In genomic region chr15:77926921-77927320, GRCm38 (mm10) we compare ENCODE assay signal across 19 mouse cellular contexts. TPM values are rescaled to one million over a fixed set of nuclear protein-coding genes. Genes with fewer than 3 reads are reported as not detected.
DNase-seq lines count a peak whose midpoint lies in the region; ATAC-seq and TF ChIP-seq lines count a peak whose summit lies in the region.
"Had no signal": no experiment of that assay in that cellular context is flagged by ENCODE, and none has a peak within 500 bp of the region (broad histone marks: within the 10 kb centered on the region; RNA-seq: fewer than 3 reads in every experiment).

No protein-coding gene starts in this region.

- peak overlapping the region; percentile 75; the same call in 1 of the 2 replicates for H3K4me2 ChIP-seq in midbrain, embryonic 14.5 days (ENCODE audit: low read length)
- no peak overlapping the region for H3K4me2 ChIP-seq in midbrain, postnatal 0 days (ENCODE audit: low read depth, low read length, poor library complexity, severe bottlenecking)
- H3K4me2 ChIP-seq in liver, embryonic 13.5 days: peak overlapping the region; percentile 79

- peaks cover 58% of the 10 kb centered on the region for H3K36me3 ChIP-seq in erythroblast, embryonic 14.5 days (ENCODE audit: control insufficient read depth)
- peaks cover 46% of the 10 kb centered on the region for H3K36me3 ChIP-seq in midbrain, embryonic 14.5 days (ENCODE audit: control insufficient read depth, insufficient read depth, low read length)
- H3K36me3 ChIP-seq in midbrain, postnatal 0 days (ENCODE audit: insufficient read depth, low read length): peaks cover 39% of the 10 kb centered on the region
- peaks cover 58% of the 10 kb centered on the region for H3K36me3 ChIP-seq in liver, embryonic 13.5 days

- TF ChIP-seq CTCF in midbrain, postnatal 0 days (IDR thresholded peaks at IDR 0.05): no peak

- no peak for ATAC-seq in erythroblast, adult 5-6 weeks (replicated peaks; ENCODE audit: low FRiP score, poor library complexity, severe bottlenecking)
- no peak for ATAC-seq in midbrain, embryonic 14.5 days (ENCODE audit: low FRiP score, low TSS enrichment)
- ATAC-seq in midbrain, postnatal 0 days (ENCODE audit: low FRiP score): no peak
- ATAC-seq in liver, embryonic 13.5 days (ENCODE audit: low read depth): no peak
- ATAC-seq: intestine, embryonic 16.5 days; midbrain, embryonic 15.5 days had no signal

- H3K4me3 ChIP-seq in erythroblast, embryonic 14.5 days (replicated peaks): peak overlapping the region; percentile 78
- H3K4me3 ChIP-seq in midbrain, embryonic 14.5 days (replicated peaks; ENCODE audit: low read depth, low read length): no peak overlapping the region
- no peak overlapping the region for H3K4me3 ChIP-seq in midbrain, postnatal 0 days (ENCODE audit: low read depth, low read length)
- H3K4me3 ChIP-seq in liver, embryonic 13.5 days (replicated peaks): peak overlapping the region; percentile 88

- no peaks in the 10 kb centered on the region for H3K27me3 ChIP-seq in erythroblast, embryonic 14.5 days (ENCODE audit: control insufficient read depth)
- no peaks in the 10 kb centered on the region for H3K27me3 ChIP-seq in midbrain, embryonic 14.5 days (ENCODE audit: control insufficient read depth, insufficient read depth, low read length)
- H3K27me3 ChIP-seq in midbrain, postnatal 0 days (ENCODE audit: insufficient read depth, low read length): no peaks in the 10 kb centered on the region
- no peaks in the 10 kb centered on the region for H3K27me3 ChIP-seq in liver, embryonic 13.5 days
- H3K27me3 ChIP-seq: embryonic facial prominence, embryonic 13.5 days; limb, embryonic 15.5 days; midbrain, embryonic 15.5 days; stomach, embryonic 15.5 days had no signal

- WGBS in midbrain, embryonic 14.5 days: 95% methylated on average over 5 of the region's 5 CpGs
- 94% methylated on average over 5 of the region's 5 CpGs for WGBS in midbrain, postnatal 0 days
- WGBS in liver, embryonic 13.5 days (ENCODE audit: insufficient replicate concordance): 72% methylated on average over 5 of the region's 5 CpGs

- no peak for DNase-seq in midbrain, embryonic 14.5 days
- DNase-seq in midbrain, postnatal 0 days (ENCODE audit: low spot score): no peak
- DNase-seq in liver, embryonic 13.5 days: no peak
- no peak for DNase-seq in urinary bladder, postnatal 10 days (ENCODE audit: low spot score)
- DNase-seq in T-cell, adult 2 months (ENCODE audit: low spot score): no peak
- DNase-seq: B cell, adult 2 months; cerebellum, adult 9-11 months; heart, postnatal 14 days; lung, postnatal 10 days; thymus, adult 2 months had no signal

- no peak overlapping the region for H3K27ac ChIP-seq in midbrain, embryonic 14.5 days (replicated peaks; ENCODE audit: low read depth, low read length)
- H3K27ac ChIP-seq in midbrain, postnatal 0 days (ENCODE audit: low read depth, low read length): no peak overlapping the region
- no peak overlapping the region; the same call in 1 of the 2 replicates for H3K27ac ChIP-seq in liver, embryonic 13.5 days
- H3K27ac ChIP-seq: embryonic facial prominence, embryonic 13.5 days; hindbrain, embryonic 14.5 days; limb, embryonic 15.5 days; midbrain, embryonic 15.5 days; stomach, embryonic 15.5 days had no signal

- H3K4me1 ChIP-seq in erythroblast, embryonic 14.5 days (ENCODE audit: control insufficient read depth): peaks cover 64% of the 10 kb centered on the region
- peaks cover 17% of the 10 kb centered on the region for H3K4me1 ChIP-seq in midbrain, embryonic 14.5 days (ENCODE audit: control insufficient read depth, insufficient read depth, low read length)
- H3K4me1 ChIP-seq in midbrain, postnatal 0 days (ENCODE audit: insufficient read depth, low read length): peaks cover 11% of the 10 kb centered on the region
- H3K4me1 ChIP-seq in liver, embryonic 13.5 days (replicated peaks): peaks cover 59% of the 10 kb centered on the region

- H3K9me3 ChIP-seq in erythroblast, embryonic 14.5 days (ENCODE audit: control insufficient read depth, low read length): no peaks in the 10 kb centered on the region
- H3K9me3 ChIP-seq in midbrain, embryonic 14.5 days (ENCODE audit: control insufficient read depth, low read length): no peaks in the 10 kb centered on the region
- no peaks in the 10 kb centered on the region for H3K9me3 ChIP-seq in midbrain, postnatal 0 days (ENCODE audit: low read length)
- H3K9me3 ChIP-seq in liver, embryonic 13.5 days (replicated peaks): no peaks in the 10 kb centered on the region
- H3K9me3 ChIP-seq: embryonic facial prominence, embryonic 13.5 days; heart, embryonic 10.5 days; limb, embryonic 15.5 days; midbrain, embryonic 15.5 days; stomach, embryonic 15.5 days had no signal

- H3K9ac ChIP-seq in midbrain, embryonic 14.5 days (replicated peaks; ENCODE audit: low read length): no peak overlapping the region
- H3K9ac ChIP-seq in midbrain, postnatal 0 days (replicated peaks; ENCODE audit: low read length, poor library complexity, severe bottlenecking): no peak overlapping the region
- H3K9ac ChIP-seq in liver, embryonic 13.5 days: peak overlapping the region; percentile 85
- H3K9ac ChIP-seq: hindbrain, embryonic 14.5 days; midbrain, embryonic 15.5 days; stomach, embryonic 15.5 days had no signal

RNA-seq across cellular contexts. Expression of gene Txn2, which starts 1.9 kb away (rescaled TPM):
- polyA plus RNA-seq in erythroblast, embryonic 14.5 days (2012): 41.7 and 44.1 TPM in 2 replicates
- 63.7 and 67.4 TPM in 2 replicates for total RNA-seq in erythroblast, adult 5-6 weeks (2015; ENCODE audit: low replicate concordance)
- total RNA-seq in erythroblast, adult 5-6 weeks (2017; ENCODE audit: low replicate concordance): 16.9 and 29.4 TPM in 2 replicates
- 219 and 234 TPM in 2 replicates for polyA plus RNA-seq in midbrain, embryonic 14.5 days (2014; fragmentation: Nextera tagmentation; extraction: Ambion mirVana)
- 39.6 and 39.9 TPM in 2 replicates for total RNA-seq in midbrain, postnatal 0 days (2014; rRNA removed)
- polyA plus RNA-seq in midbrain, postnatal 0 days (2015; fragmentation: Nextera tagmentation; extraction: Ambion mirVana): 182 and 194 TPM in 2 replicates
- 235 and 238 TPM in 2 replicates for polyA plus RNA-seq in liver, embryonic 13.5 days (2015; fragmentation: Nextera tagmentation; extraction: Ambion mirVana)

RNA-seq across cellular contexts. Expression of gene Foxred2, which starts 29.6 kb away (rescaled TPM):
- 0.04 and 0.06 TPM in 2 replicates for polyA plus RNA-seq in erythroblast, embryonic 14.5 days (2012)
- total RNA-seq in erythroblast, adult 5-6 weeks (2015; ENCODE audit: low replicate concordance): 2.1 and 5.9 TPM in 2 replicates
- 2.5 and 4.7 TPM in 2 replicates for total RNA-seq in erythroblast, adult 5-6 weeks (2017; ENCODE audit: low replicate concordance)
- 9.2 and 9.4 TPM in 2 replicates for polyA plus RNA-seq in midbrain, embryonic 14.5 days (2014; fragmentation: Nextera tagmentation; extraction: Ambion mirVana)
- 23.9 and 31.0 TPM in 2 replicates for total RNA-seq in midbrain, postnatal 0 days (2014; rRNA removed)
- polyA plus RNA-seq in midbrain, postnatal 0 days (2015; fragmentation: Nextera tagmentation; extraction: Ambion mirVana): 10.3 and 11.2 TPM in 2 replicates
- polyA plus RNA-seq in liver, embryonic 13.5 days (2015; fragmentation: Nextera tagmentation; extraction: Ambion mirVana): 1.0 and 1.1 TPM in 2 replicates

RNA-seq across cellular contexts. Expression of gene Eif3d, which starts 43.7 kb away (rescaled TPM):
- polyA plus RNA-seq in erythroblast, embryonic 14.5 days (2012): 8.2 and 8.3 TPM in 2 replicates
- 41.5 and 85.3 TPM in 2 replicates for total RNA-seq in erythroblast, adult 5-6 weeks (2015; ENCODE audit: low replicate concordance)
- 47.5 and 50.3 TPM in 2 replicates for total RNA-seq in erythroblast, adult 5-6 weeks (2017; ENCODE audit: low replicate concordance)
- 178 and 186 TPM in 2 replicates for polyA plus RNA-seq in midbrain, embryonic 14.5 days (2014; fragmentation: Nextera tagmentation; extraction: Ambion mirVana)
- 133 and 142 TPM in 2 replicates for total RNA-seq in midbrain, postnatal 0 days (2014; rRNA removed)
- polyA plus RNA-seq in midbrain, postnatal 0 days (2015; fragmentation: Nextera tagmentation; extraction: Ambion mirVana): 154 and 160 TPM in 2 replicates
- polyA plus RNA-seq in liver, embryonic 13.5 days (2015; fragmentation: Nextera tagmentation; extraction: Ambion mirVana): 200 and 222 TPM in 2 replicates

Comparison
In these comparisons a context has a peak if more than half of its experiments do, and no peak if none do; other contexts are left out.
1. H3K4me3 ChIP-seq: peak in erythroblast, embryonic 14.5 days (single experiment) and liver, embryonic 13.5 days (single experiment); none in midbrain, embryonic 14.5 days (single experiment) and midbrain, postnatal 0 days (single experiment).
2. RNA of gene Eif3d, which starts 43.7 kb away (polyA plus RNA-seq): 200 to 222 TPM in liver, embryonic 13.5 days, 178 to 186 TPM in midbrain, embryonic 14.5 days and 154 to 160 TPM in midbrain, postnatal 0 days; 8.2 to 8.3 TPM in erythroblast, embryonic 14.5 days; every median in the first group is over 10 times any median in the second.